Mouse (Mus musculus) left cerebral cortex, postnatal 10 days (tissue): ENCODE results near the gene Prr15l. TPM values are rescaled to one million over a fixed set of nuclear protein-coding genes. Genes with fewer than 3 reads are reported as not detected.
A peak's percentile ranks its signal among the peaks of the same experiment; 100 is the strongest.

Experiments used
- DNase-seq, 2 experiments: peaks; one replicate each; pipeline ENCODE4 v3.0.0; 2021 to 2022; ENCODE audit warnings: low spot score in 2 of 2, mixed read lengths in 1 of 2; ENCODE audit errors: extremely low spot score in 1 of 2
- intact Hi-C: fragments of 180-260 bp; cut with DNase I; formaldehyde crosslinking; loops from one replicate; pipeline ENCODE4 v1.15.1; 2025
- total RNA-seq, 2 experiments: library from RNA; stranded (reverse); gene quantifications; 2 replicates each; pipeline ENCODE4 v1.2.3; 2021

Gene Prr15l
- total RNA-seq, 2 experiments from 2014 or later, result not detected

GRCm38 (mm10) chr11:96916044-96916884 is 11.6 kb upstream of the Prr15l start, which contains the start of gene Cdk5rap3:
Cdk5rap3 (minus strand) TSS chr11:96916496.
- intact Hi-C loops, result loop anchor here (2.0 to 10.0 kb wide), 2 partner anchors 47 to 109 kb away; partner anchors contain the start of gene Scrn2
- peak; percentile 99 for DNase-seq

GRCm38 (mm10) chr11:96916885-96917396 is 11.0 kb upstream of the Prr15l start:
- intact Hi-C loops, result loop anchor here (2.0 to 10.0 kb wide), 2 partner anchors 46 to 108 kb away; partner anchors contain the start of gene Scrn2
- no peak for DNase-seq

GRCm38 (mm10) chr11:96917415-96917814 is 10.5 kb upstream of the Prr15l start:
- no peak for DNase-seq
- intact Hi-C loops, result loop anchor here (2.0 to 10.0 kb wide), 2 partner anchors 45 to 107 kb away; partner anchors contain the start of gene Scrn2

- no peak for DNase-seq
- intact Hi-C loops, result loop anchor here (10.0 kb wide), 1 partner anchor 106 kb away; the partner anchor contains the start of gene Scrn2
Observed at GRCm38 (mm10) chr11:96919003-96919402, 8.9 kb upstream of the Prr15l start.

- no peak for DNase-seq
- intact Hi-C loops, result no loop called here
Observed at GRCm38 (mm10) chr11:96924861-96925260, 3.0 kb upstream of the Prr15l start.

GRCm38 (mm10) chr11:96925469-96926148 is 2.3 kb upstream of the Prr15l start:
- DNase-seq, result no peak
- intact Hi-C loops, result no loop called here

GRCm38 (mm10) chr11:96926587-96926986 is 1.3 kb upstream of the Prr15l start:
- intact Hi-C loops, result no loop called here
- DNase-seq, result no peak

GRCm38 (mm10) chr11:96928691-96929090 is 787 bp downstream of the Prr15l start:
- intact Hi-C loops, result no loop called here
- DNase-seq, result no peak

GRCm38 (mm10) chr11:96929096-96929765 is 1.3 kb downstream of the Prr15l start:
- intact Hi-C loops, result no loop called here
- DNase-seq, result no peak

GRCm38 (mm10) chr11:96929766-96930331 is 1.9 kb downstream of the Prr15l start:
- intact Hi-C loops, result no loop called here
- DNase-seq, result no peak

GRCm38 (mm10) chr11:96931327-96932062 is 3.6 kb downstream of the Prr15l start:
- DNase-seq, result no peak
- intact Hi-C loops, result no loop called here

GRCm38 (mm10) chr11:96933562-96934276 is 5.8 kb downstream of the Prr15l start:
- no peak for DNase-seq
- intact Hi-C loops, result no loop called here

GRCm38 (mm10) chr11:96934921-96935356 is 7.0 kb downstream of the Prr15l start:
- DNase-seq, result peak; percentile 38 to 75
- intact Hi-C loops, result no loop called here

- intact Hi-C loops, result no loop called here
- DNase-seq, result no peak
Observed at GRCm38 (mm10) chr11:96935872-96936650, 8.2 kb downstream of the Prr15l start.

GRCm38 (mm10) chr11:96937549-96938425 is 9.9 kb downstream of the Prr15l start:
- no peak for DNase-seq
- intact Hi-C loops, result no loop called here

- intact Hi-C loops, result no loop called here
Observed at GRCm38 (mm10) chr11:96938426-96938800, 10.5 kb downstream of the Prr15l start.

More at GRCm38 (mm10) chr11:96938426-96938800, 10.5 kb downstream of the Prr15l start:
- DNase-seq, result no peak
